Mouse (Mus musculus) retina, postnatal 1 day (tissue): Measurements from ENCODE around the gene Prg2.

Experiments used
- DNase-seq: peaks from one replicate; pipeline ENCODE4 v3.0.0-alpha.2; 2012

Gene Prg2

DNA sequence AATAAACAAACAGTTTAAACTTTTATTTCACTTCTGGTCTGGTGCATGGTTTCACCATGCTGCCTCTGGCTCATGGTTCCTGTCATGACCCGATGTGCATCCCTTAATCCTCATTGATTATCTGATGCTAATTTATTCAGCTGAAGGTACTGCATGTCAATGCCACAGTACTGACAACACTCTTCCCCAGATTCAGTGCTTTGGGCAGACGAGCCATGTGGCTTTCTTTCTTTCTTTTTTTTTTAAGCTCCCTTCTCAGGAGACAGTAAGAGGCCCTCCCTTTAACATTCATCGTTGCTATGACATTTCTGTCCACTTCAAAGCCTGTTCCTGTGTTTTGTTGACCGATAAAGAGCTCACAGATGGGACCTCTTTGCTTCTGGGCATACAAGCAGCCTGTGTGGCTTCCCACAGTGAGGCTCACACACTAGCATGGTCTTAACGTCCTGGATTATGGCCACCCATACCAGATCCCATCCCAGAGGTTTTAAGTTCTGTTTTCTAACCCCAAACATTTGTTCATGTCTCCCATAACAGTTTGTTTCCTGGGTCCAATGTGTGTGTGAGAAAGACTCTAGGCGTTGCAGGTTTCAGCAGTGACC is 17.3 kb upstream of the Prg2 start:
- DNase-seq: peak; percentile 23

DNA sequence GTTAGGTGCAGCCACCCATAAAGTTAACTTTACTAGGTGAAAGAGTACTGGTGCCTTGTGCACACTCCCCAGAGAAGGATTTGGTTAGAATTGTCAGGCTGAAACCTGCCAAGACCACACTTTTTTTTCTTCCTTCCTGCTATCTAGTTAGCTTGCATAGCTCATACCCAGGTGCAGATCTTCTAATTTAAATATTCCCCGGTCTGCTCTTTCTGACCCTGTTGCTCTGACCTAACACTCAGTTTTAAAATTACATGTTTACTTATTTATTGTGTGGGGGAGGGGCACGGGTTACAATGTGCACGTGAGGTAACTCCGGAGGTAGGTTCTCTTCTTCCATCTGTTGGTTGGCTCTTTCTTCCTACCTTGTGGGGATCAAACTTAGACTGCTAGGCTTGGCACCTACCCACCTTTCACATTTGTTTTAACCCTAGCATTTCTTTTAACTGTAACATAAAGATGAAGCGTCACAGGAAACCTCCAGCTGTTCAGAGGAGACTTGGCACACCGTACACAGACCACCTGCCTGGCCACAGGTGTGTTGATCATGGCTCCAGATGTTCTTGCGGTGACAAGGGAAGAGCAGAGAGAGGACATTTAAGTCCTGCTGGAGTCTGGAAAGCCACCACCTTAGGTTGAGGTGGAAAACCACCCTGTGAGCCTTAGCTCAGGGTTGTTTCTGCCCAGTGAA is 16.0 kb upstream of the Prg2 start:
- DNase-seq: no peak

DNA sequence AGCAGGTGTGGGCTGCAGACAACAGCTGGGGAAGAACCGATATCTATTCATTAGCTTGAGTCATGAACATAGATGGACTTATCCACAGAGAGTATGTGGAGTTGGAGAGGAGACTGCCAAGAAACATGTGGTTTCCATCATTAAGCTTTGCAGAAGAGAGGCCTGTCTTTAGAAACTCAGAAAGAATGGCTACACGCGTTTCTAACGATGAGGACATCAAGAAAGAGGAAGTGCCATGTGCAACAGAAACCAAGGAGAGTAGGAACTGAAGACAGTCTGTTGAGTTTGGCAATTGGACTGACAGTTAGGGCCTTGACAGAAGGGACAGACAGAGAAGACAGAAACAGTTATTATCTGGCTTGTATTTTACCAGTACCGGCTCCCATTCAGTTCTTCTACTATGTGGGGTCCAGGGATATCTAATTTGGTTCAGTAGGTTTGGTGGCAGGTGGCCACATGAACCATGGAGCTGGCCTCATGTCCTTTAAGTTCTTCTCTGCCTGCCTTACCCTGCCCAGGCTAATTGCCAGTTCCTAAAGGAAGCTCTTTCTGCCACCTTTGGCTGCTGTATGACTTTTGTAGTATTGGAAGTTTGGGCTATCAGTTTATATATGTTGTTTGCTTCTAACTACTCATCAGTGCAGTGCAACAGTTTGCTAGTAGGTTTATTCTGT is 12.8 kb upstream of the Prg2 start:
- DNase-seq: no peak

DNA sequence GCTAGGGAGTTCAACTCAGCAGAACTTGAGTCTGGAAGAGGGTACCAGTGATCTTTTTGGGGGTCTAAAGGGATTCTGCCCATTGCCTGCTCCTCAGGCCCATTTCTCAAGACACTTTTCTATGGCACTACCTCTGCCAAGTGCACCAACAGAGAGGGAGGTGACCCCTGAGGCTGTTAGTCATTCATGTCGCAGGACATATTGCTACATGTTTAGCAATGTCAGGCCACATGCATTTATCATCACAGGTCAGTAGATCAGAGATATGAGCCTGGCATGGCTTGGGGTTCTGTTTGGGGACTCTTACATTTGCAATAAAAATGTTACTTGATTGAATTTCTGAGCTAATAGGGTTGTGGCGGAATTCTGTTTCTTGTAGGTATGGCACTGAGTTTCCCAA is 4.7 kb upstream of the Prg2 start:
- DNase-seq: no peak

DNA sequence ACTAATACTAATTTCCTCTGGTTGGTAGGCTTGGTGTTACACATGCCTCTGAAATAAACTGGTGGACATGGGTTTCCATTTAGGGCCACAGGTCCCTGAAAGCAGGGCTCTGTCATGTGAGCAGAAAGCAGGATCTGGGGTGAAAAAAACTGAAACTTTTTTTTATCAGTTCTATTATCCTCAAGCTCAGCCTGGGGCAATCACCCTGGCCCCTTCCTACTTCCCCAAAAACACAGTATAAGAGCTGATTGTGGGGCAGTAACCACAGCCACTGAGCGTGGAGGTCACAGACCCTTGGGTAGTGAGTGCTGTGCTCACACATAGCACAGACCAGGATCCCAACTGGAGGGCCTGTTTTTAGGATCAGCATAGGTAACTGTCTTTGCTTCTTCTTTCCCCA is 7.7 kb downstream of the Prg2 start, which contains the start of gene Prg3:
Prg3 (plus strand) TSS at position 286 of the 400 bp plus-strand sequence.
- DNase-seq: no peak

DNA sequence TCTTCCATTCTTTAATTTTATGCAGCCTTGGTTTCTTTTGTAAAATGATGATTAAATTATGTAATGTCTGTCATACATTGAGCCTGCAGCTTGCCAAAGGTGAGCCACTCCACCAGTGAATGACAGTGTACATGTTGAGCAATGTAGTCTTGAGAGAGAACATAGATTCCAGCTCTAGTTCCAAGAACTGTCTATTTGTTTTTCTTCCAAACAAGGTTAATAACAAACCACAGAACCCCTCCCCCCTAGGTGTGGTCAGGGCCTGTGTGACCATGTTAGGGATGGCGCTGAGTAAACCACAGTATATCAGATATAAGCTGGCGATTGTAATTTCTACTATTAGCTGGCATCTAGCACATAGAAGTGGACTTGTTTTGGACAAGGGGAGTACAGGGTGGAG is 16.1 kb downstream of the Prg2 start:
- DNase-seq: no peak

DNA sequence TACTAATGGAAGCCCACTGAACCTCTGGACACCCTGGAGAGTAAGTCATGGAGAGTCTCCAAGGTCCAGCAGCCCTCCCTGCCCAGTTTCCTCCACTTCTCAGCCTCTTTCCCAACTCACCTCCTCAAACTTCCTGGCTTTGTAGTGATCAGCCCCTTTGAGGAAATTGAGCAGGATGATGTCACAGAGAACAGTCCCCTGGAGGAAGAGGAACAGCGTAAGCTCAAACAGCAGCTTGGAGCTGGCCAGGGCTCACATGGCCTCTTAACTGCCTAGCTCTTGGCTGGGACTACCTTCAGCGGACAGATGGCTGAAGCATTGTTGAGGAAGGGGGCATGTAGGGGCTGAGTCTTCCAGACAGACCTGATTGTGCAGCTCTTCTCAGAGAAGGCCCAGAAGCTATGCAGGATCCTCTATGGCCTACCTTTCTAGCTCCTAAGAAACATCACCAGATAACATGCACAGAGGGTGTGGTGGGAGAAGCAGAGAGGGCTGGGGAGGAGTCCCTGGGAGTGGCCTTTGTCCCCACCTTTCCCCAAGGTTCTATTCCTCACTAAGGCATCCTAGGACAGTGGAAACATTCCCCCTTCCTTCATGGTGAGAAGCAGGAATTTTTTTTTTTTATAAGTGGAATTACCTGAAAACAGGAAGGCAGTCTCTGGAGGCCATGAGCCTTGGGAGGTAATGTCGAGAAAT is 19.4 kb downstream of the Prg2 start:
- DNase-seq: no peak

DNA sequence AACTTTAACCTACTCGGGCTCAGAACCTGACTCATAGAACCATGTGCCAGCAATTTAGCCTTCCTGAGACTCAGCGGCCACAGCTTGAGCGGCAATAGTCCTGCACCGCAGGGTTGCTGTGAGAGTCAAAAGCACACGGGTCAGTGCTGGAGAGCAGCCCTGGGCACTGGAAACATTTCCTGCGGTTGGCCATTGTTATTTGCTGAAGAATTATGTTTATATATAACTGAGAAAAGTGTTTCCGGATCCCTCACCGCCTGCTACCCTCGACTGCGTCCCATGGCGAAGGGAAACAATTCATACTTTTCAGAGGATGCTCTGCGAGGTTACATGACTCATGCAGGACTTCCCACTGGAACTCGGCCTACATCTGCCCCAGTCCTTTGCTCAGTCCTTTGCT is 21.2 kb downstream of the Prg2 start:
- DNase-seq: no peak

DNA sequence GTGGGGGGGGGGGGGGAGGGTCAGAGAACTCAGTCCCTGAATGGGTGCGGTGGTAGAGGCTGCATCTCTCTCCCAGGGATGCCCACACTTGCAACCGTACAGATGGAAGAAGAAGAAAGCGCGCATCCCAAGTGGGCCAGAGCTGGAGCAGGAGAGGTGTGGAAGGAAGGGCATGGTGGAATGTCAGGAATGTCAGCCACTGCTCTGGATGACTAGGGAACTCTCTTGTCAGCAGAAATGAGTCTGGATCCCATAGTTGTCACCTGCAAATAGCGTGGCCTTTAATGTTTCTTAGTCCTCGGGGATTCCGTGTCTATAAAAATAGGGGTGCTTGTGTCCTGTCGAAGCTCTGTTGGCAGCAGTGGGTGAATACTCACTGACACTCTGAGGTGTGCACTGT is 22.3 kb downstream of the Prg2 start:
- no peak for DNase-seq

DNA sequence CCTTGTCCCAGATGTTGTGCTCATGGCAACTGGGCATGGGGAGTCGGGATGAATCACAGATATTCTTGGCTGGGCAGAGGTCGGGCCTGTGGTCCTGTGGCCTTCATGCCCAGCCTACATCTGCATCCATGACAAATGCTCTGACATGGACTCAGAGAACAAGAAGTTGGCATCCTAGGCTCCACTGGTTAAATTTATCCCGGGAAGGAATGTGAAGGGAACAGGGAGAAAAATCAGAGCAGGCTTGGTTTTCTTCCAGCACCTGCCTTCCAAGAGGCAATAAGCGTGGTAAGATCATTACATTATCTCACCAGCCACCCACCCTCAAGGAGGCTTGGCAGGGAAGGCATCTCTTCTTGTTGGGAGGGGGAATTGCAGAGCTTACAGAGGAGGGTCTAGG is 24.1 kb downstream of the Prg2 start:
- DNase-seq: no peak

DNA sequence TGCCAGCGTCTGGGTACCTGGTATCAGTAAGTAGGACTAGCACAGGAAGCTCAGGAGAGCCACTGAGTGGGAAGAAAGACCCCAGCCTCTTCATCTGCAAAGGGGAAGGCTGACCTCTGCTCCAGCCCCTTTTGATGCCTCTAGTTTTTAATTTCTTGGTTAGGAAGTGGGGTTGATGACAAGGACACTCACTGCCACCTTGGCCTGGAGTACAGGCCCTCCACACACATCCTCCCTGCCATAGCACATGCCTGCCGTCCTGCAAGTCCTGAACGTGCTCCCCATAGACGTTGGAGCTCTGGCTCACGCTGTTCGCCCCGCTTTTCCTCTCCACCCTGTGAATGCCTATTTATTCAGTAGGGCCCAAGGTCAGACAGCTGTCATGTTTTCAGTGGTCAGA is 26.3 kb downstream of the Prg2 start:
- DNase-seq: no peak

DNA sequence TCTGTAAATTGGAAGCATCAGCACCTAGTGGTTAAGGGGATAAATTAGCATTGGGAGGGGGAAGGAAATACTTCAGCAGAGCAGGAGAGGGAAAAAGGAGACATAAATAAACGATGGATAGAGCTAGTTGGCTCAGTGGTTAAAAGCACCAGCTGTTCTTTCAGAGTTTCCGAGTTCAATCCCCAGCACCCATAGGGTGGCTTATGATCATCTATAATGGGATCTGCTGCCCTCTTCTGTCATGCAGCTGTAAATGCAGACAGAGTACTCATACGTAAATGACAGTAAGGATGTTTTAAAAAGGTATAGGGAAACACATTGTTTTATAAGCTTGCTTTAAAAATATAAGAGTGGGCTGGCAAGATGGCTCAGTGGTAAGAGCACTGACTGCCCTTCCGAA is 27.5 kb downstream of the Prg2 start:
- peak; percentile 53 for DNase-seq

DNA sequence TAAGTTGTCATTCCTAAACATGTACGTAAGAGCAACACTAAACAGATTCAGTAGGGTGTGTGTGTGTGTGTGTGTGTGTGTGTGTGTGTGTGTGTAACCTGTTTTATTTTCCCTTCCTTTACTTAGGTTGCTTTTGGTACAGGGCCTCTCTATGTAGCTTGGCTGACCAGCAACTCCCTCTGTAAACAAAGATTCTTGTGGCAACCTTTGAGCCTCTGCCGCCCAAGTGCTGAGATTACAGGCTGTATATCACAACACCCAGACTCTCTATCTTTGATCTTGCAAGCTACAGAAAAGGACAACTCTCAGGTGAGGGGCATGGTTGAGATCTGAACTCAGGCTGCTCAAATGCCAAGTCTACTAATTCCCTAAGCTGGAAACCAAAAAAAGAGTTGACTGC is 29.0 kb downstream of the Prg2 start:
- no peak for DNase-seq

DNA sequence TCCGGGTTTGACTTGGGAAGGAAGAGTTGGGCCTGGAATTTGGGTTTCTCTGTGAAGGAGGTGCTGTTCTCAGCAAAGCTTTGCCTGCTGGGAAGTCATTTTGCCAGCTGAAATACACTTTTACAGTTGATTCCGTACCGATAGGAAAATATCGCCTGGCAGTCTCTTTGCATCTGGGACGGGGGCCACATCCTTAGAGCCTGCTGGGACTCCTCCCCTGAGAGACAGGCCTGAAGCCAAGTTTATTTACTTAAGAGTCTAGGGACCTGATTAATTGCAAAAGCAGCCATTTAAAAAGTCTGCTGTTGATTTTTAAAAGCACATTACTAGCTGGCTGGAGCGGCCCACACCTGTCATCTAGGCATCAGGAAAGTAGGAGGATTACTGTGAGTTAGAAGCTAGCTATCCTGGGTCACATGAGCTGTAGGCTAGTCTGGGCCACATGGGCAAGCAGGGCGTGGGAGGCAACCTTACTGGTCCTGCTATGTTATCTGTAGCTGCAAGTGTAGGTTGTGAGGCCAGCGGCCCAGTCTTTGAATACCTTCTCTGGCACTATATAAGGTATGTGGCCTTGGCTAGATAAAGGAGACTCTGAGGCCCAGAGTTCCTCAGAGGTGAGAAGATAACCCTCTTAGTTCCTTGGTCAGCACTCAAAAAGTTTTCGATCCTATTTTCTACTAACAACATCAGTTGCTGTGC is 31.8 kb downstream of the Prg2 start:
- no peak for DNase-seq

DNA sequence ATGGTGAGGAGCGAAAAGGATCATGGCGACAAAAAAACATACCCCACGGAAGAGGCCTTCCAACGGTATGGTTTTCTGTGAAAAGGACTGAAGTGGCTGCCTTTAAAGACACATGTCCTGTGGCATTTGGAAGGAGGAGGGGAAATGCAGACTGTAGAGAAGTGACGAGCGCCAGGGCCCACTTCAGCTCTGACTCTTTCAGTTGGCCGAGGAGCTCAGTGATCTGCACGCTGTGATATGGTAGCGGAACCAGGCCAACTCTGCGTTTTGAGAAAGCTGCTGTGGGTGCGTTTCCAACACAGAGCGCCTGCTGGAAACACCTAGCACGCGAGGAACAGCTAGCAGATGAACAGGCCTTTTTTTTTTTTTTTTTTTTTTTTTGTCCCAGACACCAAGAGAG is 32.4 kb downstream of the Prg2 start:
- no peak for DNase-seq

DNA sequence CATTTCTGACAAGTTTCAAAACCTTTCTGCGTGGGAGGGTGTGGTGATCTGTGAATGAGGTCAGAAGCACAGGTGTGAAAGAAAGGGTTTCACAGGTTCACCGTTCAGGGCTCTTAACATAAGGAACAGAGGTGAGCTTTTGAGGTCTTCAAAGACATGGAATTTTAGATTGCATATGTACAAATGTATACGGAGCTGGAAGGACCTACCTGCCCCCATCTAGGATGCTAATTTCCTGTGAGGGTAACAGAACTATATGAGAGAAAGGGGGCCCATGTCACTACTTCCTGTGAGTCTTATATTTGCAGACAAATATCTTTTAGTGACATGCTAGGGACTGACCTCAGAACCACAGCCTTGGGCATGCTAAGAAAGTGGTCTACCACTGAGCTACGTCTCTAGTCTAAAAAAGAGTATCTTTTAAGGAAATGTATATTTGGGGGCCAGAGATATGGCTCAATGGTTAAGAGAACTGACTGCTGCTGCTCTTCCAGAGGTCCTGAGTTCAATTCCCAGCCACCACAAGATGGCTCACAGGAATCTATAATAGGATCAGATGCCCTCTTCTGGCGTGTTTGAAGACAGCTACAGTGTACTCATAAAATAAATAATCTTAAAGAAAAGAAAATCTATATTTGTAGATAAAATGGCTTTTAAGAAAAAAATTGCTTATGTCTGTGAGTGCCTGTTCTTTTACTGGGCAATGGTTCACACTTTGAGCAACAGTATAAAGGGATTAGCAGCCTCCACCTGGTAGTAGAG is 33.7 kb downstream of the Prg2 start:
- no peak for DNase-seq

DNA sequence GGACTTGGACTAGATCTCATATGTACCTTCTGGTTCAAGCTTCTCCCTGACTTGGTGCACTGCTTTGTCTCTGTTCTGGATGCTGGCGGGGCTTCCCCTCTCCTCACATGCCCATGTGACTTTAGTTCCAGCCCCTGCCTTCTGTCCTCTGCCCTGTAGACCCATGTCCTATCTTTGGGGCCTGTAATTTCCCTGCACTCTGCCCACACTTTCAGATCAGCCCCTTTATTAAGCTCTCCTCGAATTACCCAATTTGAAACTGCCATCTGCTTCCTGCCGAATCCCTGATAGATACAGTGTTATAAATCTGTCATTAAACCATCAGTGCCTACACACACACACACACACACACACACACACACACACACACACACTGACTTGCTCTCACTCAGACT is 34.3 kb downstream of the Prg2 start:
- DNase-seq: peak; percentile 10

DNA sequence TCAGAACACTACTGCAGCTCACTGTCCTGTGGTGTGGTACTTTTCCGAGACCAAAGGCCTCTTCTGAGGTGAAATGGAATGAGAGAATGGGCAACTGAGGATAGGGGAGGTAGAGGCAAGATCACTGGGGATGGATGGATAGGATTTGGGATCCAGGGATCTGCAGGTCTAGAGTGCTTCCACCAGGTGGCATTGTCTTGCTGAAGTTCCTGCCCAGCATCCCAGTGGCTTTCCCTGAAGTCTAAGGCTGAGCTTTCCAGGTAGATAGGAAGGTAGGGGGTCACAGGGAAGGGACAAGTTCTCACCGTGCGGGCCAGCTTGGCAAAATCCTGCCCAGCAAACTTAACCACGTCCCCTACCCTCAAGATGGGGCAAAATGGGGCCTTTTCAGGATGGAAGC is 41.8 kb downstream of the Prg2 start:
- peak; percentile 44 for DNase-seq

DNA sequence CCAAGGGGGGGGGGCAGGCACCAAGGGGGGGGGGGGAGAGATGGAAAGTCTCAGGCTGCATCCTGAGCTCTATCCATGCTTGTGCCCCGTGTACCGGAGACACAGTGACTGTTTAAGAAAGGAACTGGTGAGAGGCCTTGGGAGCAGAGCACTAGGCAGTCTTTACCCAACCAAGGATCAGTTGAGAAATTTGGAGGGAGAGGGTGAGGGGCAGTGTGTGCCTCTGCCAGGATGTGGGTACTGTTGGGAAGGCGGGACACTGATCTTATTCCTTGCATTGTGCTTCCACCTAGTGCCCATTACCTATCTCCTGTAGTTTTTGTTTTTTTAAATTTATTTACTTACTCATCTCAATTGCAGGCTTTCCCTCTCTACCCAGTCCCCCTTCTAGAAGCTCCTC is 45.9 kb downstream of the Prg2 start:
- DNase-seq: no peak

DNA sequence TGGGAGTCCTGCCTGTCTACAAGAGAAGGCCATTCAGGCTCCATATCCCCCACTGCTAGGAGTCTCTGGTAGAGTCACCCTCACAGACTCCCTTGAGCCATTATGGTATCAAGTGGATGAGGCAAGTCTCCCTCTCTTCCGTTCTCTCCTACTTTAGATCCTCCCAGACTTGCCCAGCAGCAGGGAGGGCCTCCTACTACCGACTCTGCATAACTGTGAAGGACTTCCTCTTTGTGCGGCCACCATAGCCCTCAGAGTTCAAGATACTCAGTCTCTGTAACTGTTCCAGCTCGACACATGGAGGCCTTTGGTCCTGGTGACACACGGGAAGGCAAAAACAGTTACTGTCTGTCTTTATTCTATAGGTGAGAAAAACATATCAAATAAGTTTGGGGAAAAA is 47.0 kb downstream of the Prg2 start:
- DNase-seq: no peak

DNA sequence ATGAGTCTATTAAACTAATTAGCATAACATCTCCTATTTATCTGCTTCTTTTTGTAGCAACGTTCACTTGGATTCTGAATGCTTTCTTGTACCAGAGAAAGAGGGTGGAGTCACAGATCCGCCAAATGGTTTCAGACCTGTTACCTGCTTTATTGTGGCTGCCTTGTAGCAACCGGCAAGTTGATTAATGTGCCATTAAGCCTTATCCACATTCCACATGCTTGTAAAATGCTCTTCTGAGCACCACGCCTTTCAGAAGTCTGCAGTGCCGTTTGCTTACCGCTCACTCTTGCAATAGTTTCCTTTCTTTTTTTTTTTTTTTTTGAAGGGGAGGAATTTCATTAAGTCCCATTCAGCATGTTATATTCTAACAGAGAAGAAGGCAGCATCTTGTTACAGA is 49.6 kb downstream of the Prg2 start:
- DNase-seq: no peak

DNA sequence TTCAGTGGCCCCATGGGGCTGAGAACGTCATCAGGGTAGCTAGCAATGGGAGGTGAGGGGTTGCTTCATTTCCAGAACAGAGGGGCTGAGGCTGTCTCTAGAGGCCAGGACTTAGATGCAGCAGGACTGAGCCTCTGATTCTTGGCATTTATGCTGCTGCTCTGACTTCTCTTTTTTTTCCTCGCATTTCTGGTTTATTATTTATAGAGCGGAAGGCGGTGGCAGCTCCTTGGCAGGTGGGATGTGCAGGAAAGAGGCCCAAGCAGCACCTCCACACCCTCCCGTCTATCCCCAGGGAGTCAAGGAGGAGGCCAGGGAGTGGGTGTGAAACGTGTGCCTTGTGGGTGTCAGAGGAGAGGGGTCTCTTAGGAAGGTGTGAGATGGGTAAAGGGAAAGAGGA is 50.7 kb downstream of the Prg2 start:
- DNase-seq: no peak

DNA sequence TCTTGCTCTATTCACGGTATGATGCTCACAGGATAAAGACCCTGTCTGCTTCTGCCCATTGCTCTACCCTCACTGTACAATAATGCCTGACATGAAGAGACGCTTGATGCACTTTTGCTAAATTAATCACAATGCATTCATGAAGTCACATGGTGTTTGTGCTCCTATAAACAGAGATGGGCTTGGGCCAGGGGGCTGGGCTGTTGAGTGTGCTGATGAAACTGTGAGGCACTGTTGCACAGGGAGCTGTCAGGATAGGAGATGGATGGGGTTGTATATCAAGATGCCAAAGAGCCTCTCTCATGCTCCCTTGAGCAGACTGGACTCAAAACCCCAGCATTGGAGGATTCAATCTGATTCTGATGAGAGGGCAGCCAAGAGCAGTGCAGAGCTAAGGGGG is 52.9 kb downstream of the Prg2 start:
- no peak for DNase-seq
